Mouse (Mus musculus) spleen, postnatal 36 days (tissue): ENCODE results near the gene Cyp27b1.
A peak's percentile ranks its signal among the peaks of the same experiment; 100 is the strongest.
"Not testable (repeated sequence)": the region's sequence is repeated elsewhere in the genome, so short reads cannot be mapped to it uniquely, and the experiment has no call there.

Experiments used
- DNase-seq, 2 experiments: peaks; one replicate each; pipeline ENCODE4 v3.0.0; 2022; ENCODE audit warnings: low spot score in 2 of 2, mixed read lengths in 1 of 2

Cyp27b1 gene

GRCm38 (mm10) chr10:127049395-127050118 lies 1.5 kb downstream of the Cyp27b1 start:
- DNase-seq: no peak

- no peak for DNase-seq
Measured at GRCm38 (mm10) chr10:127050119-127050474, 2.0 kb downstream of the Cyp27b1 start.

- no peak for DNase-seq
Measured at GRCm38 (mm10) chr10:127054646-127055045, 6.6 kb downstream of the Cyp27b1 start.

- DNase-seq: no peak
Measured at GRCm38 (mm10) chr10:127055406-127055805, 7.4 kb downstream of the Cyp27b1 start.

GRCm38 (mm10) chr10:127056490-127056889 lies 8.4 kb downstream of the Cyp27b1 start:
- no peak for DNase-seq

- peak; percentile 66 to 74 for DNase-seq
Measured at GRCm38 (mm10) chr10:127058161-127058560, 10.1 kb downstream of the Cyp27b1 start.

- DNase-seq: no peak
Measured at GRCm38 (mm10) chr10:127058708-127059107, 10.7 kb downstream of the Cyp27b1 start.

- no peak for DNase-seq
Measured at GRCm38 (mm10) chr10:127059174-127059967, 11.3 kb downstream of the Cyp27b1 start.

GRCm38 (mm10) chr10:127059968-127060916 lies 12.2 kb downstream of the Cyp27b1 start, which contains the start of gene March9:
Gene March9 (minus strand): TSS chr10:127060184.
- DNase-seq: peak; percentile 79 to 83

- DNase-seq: no peak
Measured at GRCm38 (mm10) chr10:127061085-127061484, 13.0 kb downstream of the Cyp27b1 start.

GRCm38 (mm10) chr10:127061513-127061912 lies 13.5 kb downstream of the Cyp27b1 start:
- no peak for DNase-seq

- not testable (repeated sequence) for DNase-seq
Measured at GRCm38 (mm10) chr10:127062101-127062500, 14.1 kb downstream of the Cyp27b1 start.

- DNase-seq: no peak
Measured at GRCm38 (mm10) chr10:127062503-127062902, 14.5 kb downstream of the Cyp27b1 start.

GRCm38 (mm10) chr10:127063239-127063872 lies 15.3 kb downstream of the Cyp27b1 start, which contains the start of gene Cdk4:
Gene Cdk4 (plus strand): TSS chr10:127063534.
- DNase-seq: peak; percentile 96 to 97

- DNase-seq: no peak
Measured at GRCm38 (mm10) chr10:127063913-127064870, 16.1 kb downstream of the Cyp27b1 start.

- DNase-seq: no peak
Measured at GRCm38 (mm10) chr10:127065981-127066380, 17.9 kb downstream of the Cyp27b1 start.

GRCm38 (mm10) chr10:127066519-127067018 lies 18.5 kb downstream of the Cyp27b1 start:
- no peak for DNase-seq

GRCm38 (mm10) chr10:127068360-127069038 lies 20.4 kb downstream of the Cyp27b1 start:
- no peak for DNase-seq
